Mouse (Mus musculus) myocyte (in vitro differentiated cells): ENCODE data around the gene H2-Oa. TPM values are rescaled to one million over a fixed set of nuclear protein-coding genes. Genes with fewer than 3 reads are reported as not detected.

ENCODE experiments used
- H3K27me3 ChIP-seq: one replicate; pipeline ENCODE4 v1.6.1; 2011; ENCODE audit not compliant: control insufficient read depth, insufficient read depth, insufficient read length
- H3K36me3 ChIP-seq: one replicate; pipeline ENCODE4 v1.6.1; 2011; ENCODE audit not compliant: control insufficient read depth, insufficient read depth
- H3K4me2 ChIP-seq: one replicate; pipeline ENCODE4 v1.6.1; 2011; ENCODE audit warnings: low read depth, control low read depth
- H3K4me3 ChIP-seq: one replicate; pipeline ENCODE4 v1.5.1; 2011; ENCODE audit warnings: mild to moderate bottlenecking, control low read depth, moderate library complexity
- H3K79me2 ChIP-seq: one replicate; pipeline ENCODE4 v1.6.1; 2011; ENCODE audit not compliant: control insufficient read depth, insufficient read depth
- H3ac ChIP-seq: one replicate; pipeline ENCODE4 v1.6.1; 2011; ENCODE audit not compliant: control insufficient read depth, insufficient read length
- CEBPB ChIP-seq: IDR thresholded peaks from 2 replicates; pipeline ENCODE4 v1.6.1; 2011; ENCODE audit warnings: mild to moderate bottlenecking, moderate library complexity; ENCODE audit not compliant: poor library complexity, insufficient read depth, severe bottlenecking
- E2F4 ChIP-seq: IDR thresholded peaks from one replicate; pipeline ENCODE4 v1.6.1; 2011; ENCODE audit warnings: mild to moderate bottlenecking, control low read depth, moderate library complexity; ENCODE audit not compliant: insufficient read depth
- MAX ChIP-seq: IDR thresholded peaks from one replicate; pipeline ENCODE4 v1.6.1; 2011; ENCODE audit warnings: low read depth, mild to moderate bottlenecking, control low read depth
- MYOD1 ChIP-seq, 3 experiments: IDR thresholded peaks; one replicate each; pipeline ENCODE4 v1.6.1; 2011; ENCODE audit warnings: control low read depth in 2 of 3, low read depth in 2 of 3, mild to moderate bottlenecking in 2 of 3, moderate library complexity in 1 of 3; ENCODE audit not compliant: insufficient read length in 2 of 3, control insufficient read depth in 1 of 3
- MYOG ChIP-seq, 3 experiments: IDR thresholded peaks; one replicate each; pipeline ENCODE4 v1.6.1; 2011; ENCODE audit warnings: control low read depth in 2 of 3, low read depth in 2 of 3, mild to moderate bottlenecking in 2 of 3; ENCODE audit not compliant: insufficient read length in 2 of 3, control insufficient read depth in 1 of 3, insufficient read depth in 1 of 3
- POLR2A ChIP-seq: IDR thresholded peaks from one replicate; pipeline ENCODE4 v1.6.1; 2011; ENCODE audit warnings: low read depth, mild to moderate bottlenecking, control low read depth, moderate library complexity; ENCODE audit not compliant: insufficient read length
- POLR2AphosphoS2 ChIP-seq: IDR thresholded peaks from one replicate; pipeline ENCODE4 v1.6.1; 2011; ENCODE audit warnings: low read depth, control low read depth; ENCODE audit not compliant: insufficient read length
- REST ChIP-seq: IDR thresholded peaks from one replicate; pipeline ENCODE4 v1.6.1; 2011; ENCODE audit warnings: mild to moderate bottlenecking, control low read depth, moderate library complexity; ENCODE audit not compliant: insufficient read depth, insufficient read length
- SRF ChIP-seq: IDR thresholded peaks from one replicate; pipeline ENCODE4 v1.6.1; 2011; ENCODE audit warnings: low read depth; ENCODE audit not compliant: control insufficient read depth, insufficient read length
- TCF12 ChIP-seq: IDR thresholded peaks from one replicate; pipeline ENCODE4 v1.6.1; 2011; ENCODE audit warnings: mild to moderate bottlenecking, control low read depth; ENCODE audit not compliant: poor library complexity, insufficient read depth, severe bottlenecking
- TCF3 ChIP-seq: IDR thresholded peaks from one replicate; pipeline ENCODE4 v1.6.1; 2011; ENCODE audit warnings: low read depth, control low read depth; ENCODE audit not compliant: insufficient read length
- USF1 ChIP-seq: IDR thresholded peaks from one replicate; pipeline ENCODE4 v1.6.1; 2011; ENCODE audit warnings: low read depth, mild to moderate bottlenecking, control low read depth, moderate library complexity
- polyA plus RNA-seq: library from polyadenylated mRNA; unstranded; fragments of >200 nt; fragmentation: generic; extraction: Trizol; gene quantifications from one replicate; pipeline ENCODE4 v1.2.1, GENCODE M21; 2012; ENCODE audit warnings: missing spikeins

The H2-Oa gene
- polyA plus RNA-seq, 1 experiment: 0.07 TPM

GRCm38 (mm10) chr17:34128944-34129791 is 37.0 kb downstream of the H2-Oa start:
- Histone ChIP-seq H3ac (no peak overlapping the region), H3K36me3 (no peaks in the 10 kb centered on the region), H3K79me2 (peaks cover 21% of the 10 kb centered on the region), H3K4me2 (no peak overlapping the region), H3K4me3 (no peak overlapping the region), H3K27me3 (no peaks in the 10 kb centered on the region)
- TF ChIP-seq POLR2AphosphoS2: peak; percentile 83
- no peak for TF ChIP-seq SRF

- H3K36me3 ChIP-seq: no peaks in the 10 kb centered on the region
- no peaks in the 10 kb centered on the region for H3K27me3 ChIP-seq
- H3K79me2 ChIP-seq: peaks cover 12% of the 10 kb centered on the region
- H3K4me2 ChIP-seq: no peak overlapping the region
- TF ChIP-seq USF1: no peak
- TF ChIP-seq POLR2AphosphoS2: peak; percentile 78
- H3ac ChIP-seq: no peak overlapping the region
- no peak overlapping the region for H3K4me3 ChIP-seq
Observed at GRCm38 (mm10) chr17:34130073-34130947, 38.2 kb downstream of the H2-Oa start.

GRCm38 (mm10) chr17:34131911-34132310 is 39.8 kb downstream of the H2-Oa start:
- Histone ChIP-seq H3K36me3 (no peaks in the 10 kb centered on the region), H3ac (no peak overlapping the region), H3K4me2 (no peak overlapping the region), H3K4me3 (no peak overlapping the region), H3K79me2 (no peaks in the 10 kb centered on the region), H3K27me3 (no peaks in the 10 kb centered on the region)
- no peak for TF ChIP-seq POLR2A
- TF ChIP-seq MAX: no peak
- TF ChIP-seq REST: no peak
- TF ChIP-seq TCF3: no peak

GRCm38 (mm10) chr17:34133289-34133688 is 41.1 kb downstream of the H2-Oa start:
- TF ChIP-seq POLR2AphosphoS2: peak; percentile 16
- no peak for TF ChIP-seq USF1

GRCm38 (mm10) chr17:34134451-34134850 is 42.3 kb downstream of the H2-Oa start:
- Histone ChIP-seq H3K4me2 (no peak overlapping the region), H3ac (no peak overlapping the region)
- TF ChIP-seq POLR2AphosphoS2: no peak
- no peak for TF ChIP-seq POLR2A
- no peak for TF ChIP-seq MYOD1 (IDR thresholded peaks at IDR 0.05; ENCODE audit: control insufficient read depth in 1 of 3, insufficient read length in 2 of 3, low read depth in 2 of 3)
- no peak for TF ChIP-seq CEBPB
- TF ChIP-seq REST: no peak
- TF ChIP-seq SRF: no peak
- TF ChIP-seq MYOG (IDR thresholded peaks at IDR 0.05; ENCODE audit: control insufficient read depth in 1 of 3, insufficient read depth in 1 of 3, insufficient read length in 2 of 3, low read depth in 2 of 3): no peak
- no peak for TF ChIP-seq MAX
- TF ChIP-seq USF1: no peak
- no peak for TF ChIP-seq TCF12
- TF ChIP-seq TCF3: no peak
- TF ChIP-seq E2F4: no peak

More at GRCm38 (mm10) chr17:34133289-34133688, 41.1 kb downstream of the H2-Oa start:
- H3K36me3 ChIP-seq: no peaks in the 10 kb centered on the region
- H3K79me2 ChIP-seq: no peaks in the 10 kb centered on the region
- H3K4me3 ChIP-seq: no peak overlapping the region
- no peak overlapping the region for H3K4me2 ChIP-seq
- peaks cover 9% of the 10 kb centered on the region for H3K27me3 ChIP-seq
- no peak overlapping the region for H3ac ChIP-seq

More at GRCm38 (mm10) chr17:34134451-34134850, 42.3 kb downstream of the H2-Oa start:
- no peak overlapping the region for H3K4me3 ChIP-seq
- peaks cover 20% of the 10 kb centered on the region for H3K27me3 ChIP-seq
- H3K79me2 ChIP-seq: no peaks in the 10 kb centered on the region
- H3K36me3 ChIP-seq: no peaks in the 10 kb centered on the region
